Mouse (Mus musculus) E14TG2a.4 (cell line): Measurements from ENCODE around the gene 4930556J24Rik.

Experiments
- CTCF ChIP-seq: conservative IDR thresholded peaks from 2 replicates; pipeline ENCODE4 v1.5.1; 2014; ENCODE audit warnings: low read length
- NANOG ChIP-seq: IDR thresholded peaks from 2 replicates; pipeline ENCODE4 v1.6.1; 2014; ENCODE audit warnings: borderline replicate concordance, low read length, mixed read lengths

DNA sequence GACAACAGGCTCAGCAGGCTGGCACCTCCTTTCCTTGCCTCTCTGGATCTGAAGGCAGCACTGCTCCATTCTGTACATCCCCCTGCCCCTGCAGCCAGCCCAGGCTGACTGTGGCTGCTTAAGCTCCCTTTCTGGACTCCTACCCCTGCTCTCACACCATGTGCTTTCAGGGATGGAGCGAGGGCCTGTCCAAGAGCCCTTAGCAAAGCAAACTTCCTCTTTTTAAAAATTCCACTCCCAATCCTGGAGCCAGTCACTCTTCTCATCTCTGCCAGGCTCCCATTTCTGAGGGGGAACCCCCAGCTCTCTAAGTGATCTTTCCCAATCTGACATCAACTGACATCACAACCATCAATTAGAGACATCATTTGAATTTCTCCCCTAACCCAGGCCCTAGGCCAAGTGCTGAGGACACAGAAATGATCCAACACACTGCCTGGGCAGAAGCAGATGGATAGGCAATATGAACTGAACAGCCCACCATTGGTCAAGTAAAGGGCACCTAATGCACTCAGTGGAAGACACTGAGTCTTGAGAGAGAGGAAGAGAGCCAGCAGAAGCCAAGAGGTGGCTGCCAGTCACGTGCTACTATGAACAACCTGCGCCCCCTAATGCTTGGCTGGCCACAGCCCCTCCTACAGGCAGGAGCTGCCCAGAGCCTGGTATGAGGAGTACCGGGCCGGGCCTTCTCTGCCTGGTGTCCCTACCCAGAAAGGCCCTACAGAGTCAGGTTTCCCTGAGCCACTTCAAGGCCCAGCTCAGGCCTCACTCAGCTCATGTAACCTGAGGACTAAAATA is 65.9 kb downstream of the 4930556J24Rik start:
- TF ChIP-seq CTCF (no peak), NANOG (no peak)
